Mouse (Mus musculus): ENCODE results near the gene Dmtf1. TPM values are rescaled to one million over a fixed set of nuclear protein-coding genes. Genes with fewer than 3 reads are reported as not detected.

Dmtf1 gene
- polyA plus RNA-seq, 1 experiment from 2014 or later, result 76.0 TPM

DNA sequence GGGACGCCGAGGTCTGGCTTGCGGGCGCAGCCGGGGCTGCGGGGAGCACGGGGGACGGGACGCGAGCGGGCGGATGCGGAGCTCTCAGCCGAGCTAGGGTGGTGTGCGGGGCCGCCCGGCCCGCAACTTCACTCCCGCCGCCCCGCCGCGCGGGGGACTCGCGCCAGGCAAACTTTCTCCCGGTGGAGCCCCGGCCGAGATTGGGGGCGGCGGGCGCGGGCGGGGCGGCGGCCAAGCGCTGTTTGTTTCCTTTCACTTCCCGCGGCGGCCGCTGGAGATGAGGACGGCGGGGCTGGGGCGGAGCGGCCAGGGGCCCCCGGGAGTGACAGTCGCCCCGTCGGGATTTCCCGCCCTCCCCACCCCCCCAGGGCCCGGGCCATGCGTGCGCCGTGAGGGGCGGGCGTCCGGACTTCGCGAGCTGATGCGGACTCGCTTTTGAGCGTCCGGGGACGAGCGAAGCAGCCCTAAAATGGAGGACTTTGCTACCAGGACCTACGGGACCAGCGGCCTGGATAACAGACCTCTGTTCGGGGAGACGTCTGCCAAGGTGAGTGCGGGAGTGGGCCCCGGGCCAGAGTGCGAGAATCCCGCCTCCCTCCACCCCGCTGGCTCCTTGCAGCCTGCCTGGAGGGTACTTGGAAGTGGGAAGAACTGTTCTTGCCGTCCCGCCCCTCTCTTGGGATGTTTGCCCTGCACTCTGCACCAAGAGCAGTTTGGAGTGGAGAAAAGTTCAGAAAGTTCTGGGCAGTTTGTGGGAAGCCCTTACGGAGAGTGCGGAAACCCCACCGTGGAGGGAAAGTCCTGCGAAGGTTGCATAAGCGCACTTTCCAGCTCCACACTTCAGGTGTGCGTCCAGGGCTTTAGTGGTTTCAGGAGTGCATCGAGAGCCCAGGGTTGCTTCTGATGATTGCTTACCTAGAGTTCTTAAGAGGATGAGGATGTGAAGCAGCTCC is 60.5 kb downstream of the Dmtf1 start:
- Histone ChIP-seq H3K4me1 (ENCODE audit: control insufficient read depth, insufficient read depth, low read length) (peaks cover 3% of the 10 kb centered on the region), H3K4me2 (peak overlapping the region; percentile 76), H3K36me3 (ENCODE audit: control insufficient read depth, insufficient read depth, low read length) (no peaks in the 10 kb centered on the region), H3K27me3 (ENCODE audit: control insufficient read depth, insufficient read depth, low read length) (peaks cover 5% of the 10 kb centered on the region; the same call in 1 of the 2 replicates), H3K9ac (ENCODE audit: low read length) (peak overlapping the region; percentile 79), H3K27ac (ENCODE audit: low read depth, low read length) (no peak overlapping the region), H3K4me3 (ENCODE audit: low read depth, low read length) (peak overlapping the region; percentile 62), H3K9me3 (ENCODE audit: control insufficient read depth, low read length) (no peaks in the 10 kb centered on the region; the same call in 1 of the 2 replicates)
- DNase-seq (ENCODE audit: low spot score, missing footprints), result peak; percentile 94
- WGBS, result 1% methylated on average over 75 of the region's 83 CpGs
- ATAC-seq (ENCODE audit: low FRiP score), result peak; percentile 85

DNA sequence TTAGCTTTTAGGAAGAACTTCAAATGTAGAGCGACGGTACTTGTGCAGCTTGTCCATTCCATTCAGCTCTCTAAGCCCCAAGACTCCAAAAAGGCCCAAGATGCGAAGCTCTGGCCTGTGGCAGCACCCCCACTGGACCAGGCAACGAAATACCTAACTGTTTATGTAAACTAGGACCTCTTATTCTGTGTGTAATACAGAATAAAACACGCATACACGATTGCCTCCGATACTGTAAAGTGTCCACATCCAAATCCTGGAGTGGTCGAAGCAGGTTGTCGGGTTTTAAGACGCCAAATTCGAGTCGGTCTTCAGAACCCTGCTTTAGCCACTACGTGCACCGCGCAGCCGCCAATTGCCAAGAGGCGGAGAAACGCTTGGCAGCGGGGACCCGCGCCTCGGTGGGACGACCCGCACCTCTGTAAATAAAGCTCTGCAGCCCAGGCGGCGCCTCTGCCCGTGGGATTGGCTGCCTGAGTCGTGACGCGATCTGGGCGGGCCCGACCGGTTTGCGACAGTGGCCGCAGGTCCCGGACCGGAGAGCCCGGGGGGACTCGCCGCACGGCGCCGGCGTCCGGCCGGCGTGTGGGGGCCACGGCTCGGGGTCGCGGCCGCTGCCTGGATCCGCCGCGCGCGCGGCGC is 61.2 kb downstream of the Dmtf1 start, which contains the start of gene Tmem243:
Tmem243 (plus strand) TSS at position 462 of the 642 bp plus-strand sequence.
- peak; percentile 97 for DNase-seq (ENCODE audit: low spot score, missing footprints)
- Histone ChIP-seq H3K4me1 (ENCODE audit: control insufficient read depth, insufficient read depth, low read length) (peaks cover 3% of the 10 kb centered on the region), H3K36me3 (ENCODE audit: control insufficient read depth, insufficient read depth, low read length) (no peaks in the 10 kb centered on the region), H3K27me3 (ENCODE audit: control insufficient read depth, insufficient read depth, low read length) (peaks cover 5% of the 10 kb centered on the region; the same call in 1 of the 2 replicates), H3K4me2 (peak within 1 kb of the TSS; percentile 76), H3K4me3 (ENCODE audit: low read depth, low read length) (peak within 1 kb of the TSS; percentile 62), H3K27ac (ENCODE audit: low read depth, low read length) (no peak within 1 kb of the TSS), H3K9me3 (ENCODE audit: control insufficient read depth, low read length) (no peaks in the 10 kb centered on the region; the same call in 1 of the 2 replicates), H3K9ac (ENCODE audit: low read length) (peak within 1 kb of the TSS; percentile 79)
- ATAC-seq (ENCODE audit: low FRiP score), result peak; percentile 99
- WGBS, result under 1% methylated on average over 59 of the region's 59 CpGs

DNA sequence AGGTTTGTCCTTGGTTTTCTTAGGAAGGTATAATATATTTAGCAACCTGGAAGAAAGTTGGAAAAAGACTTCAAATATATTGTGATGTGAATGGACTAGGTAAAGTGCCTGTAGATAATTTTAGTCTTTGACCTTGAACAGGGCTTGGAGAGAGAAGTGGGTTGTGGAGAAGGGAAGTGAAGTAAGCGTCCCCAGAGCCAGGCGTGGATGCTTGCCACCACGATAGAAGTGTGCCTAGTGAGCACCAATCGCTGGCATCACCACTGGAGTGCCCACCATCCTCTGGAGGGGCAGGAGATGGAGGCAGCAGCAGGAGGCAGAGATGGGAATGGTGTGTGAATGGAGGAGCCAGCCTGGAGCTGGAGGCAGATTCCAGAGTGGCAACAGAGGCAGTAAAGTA is 68.1 kb downstream of the Dmtf1 start:
- DNase-seq (ENCODE audit: low spot score, missing footprints), result no peak
- Histone ChIP-seq H3K4me2 (no peak overlapping the region), H3K4me1 (ENCODE audit: control insufficient read depth, insufficient read depth, low read length) (no peaks in the 10 kb centered on the region), H3K27me3 (ENCODE audit: control insufficient read depth, insufficient read depth, low read length) (no peaks in the 10 kb centered on the region), H3K9me3 (ENCODE audit: control insufficient read depth, low read length) (no peaks in the 10 kb centered on the region; the same call in 1 of the 2 replicates), H3K4me3 (ENCODE audit: low read depth, low read length) (no peak overlapping the region), H3K27ac (ENCODE audit: low read depth, low read length) (no peak overlapping the region), H3K36me3 (ENCODE audit: control insufficient read depth, insufficient read depth, low read length) (no peaks in the 10 kb centered on the region), H3K9ac (ENCODE audit: low read length) (no peak overlapping the region)
- 87% methylated on average over 4 of the region's 4 CpGs for WGBS
- ATAC-seq (ENCODE audit: low FRiP score), result no peak

DNA sequence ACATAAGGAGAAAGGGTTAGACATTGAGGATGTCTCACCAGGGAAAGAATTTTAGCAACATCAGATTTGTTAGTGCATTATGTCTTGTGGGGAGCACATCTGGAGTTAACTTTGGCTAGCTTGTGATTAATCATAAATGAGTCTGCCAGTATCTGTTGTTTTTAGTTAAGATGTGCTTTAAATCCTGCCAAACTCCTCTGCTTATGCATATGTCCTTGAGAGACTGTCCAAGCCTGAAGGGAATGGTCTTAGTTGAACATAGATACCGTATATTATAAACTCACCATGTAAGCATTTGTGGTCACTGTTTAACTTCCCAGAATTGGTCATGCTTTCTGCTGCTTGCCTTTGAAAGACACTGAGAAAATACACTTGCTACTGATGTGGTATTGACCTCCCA is 68.9 kb downstream of the Dmtf1 start:
- Histone ChIP-seq H3K27ac (ENCODE audit: low read depth, low read length) (no peak overlapping the region), H3K9ac (ENCODE audit: low read length) (no peak overlapping the region), H3K4me1 (ENCODE audit: control insufficient read depth, insufficient read depth, low read length) (no peaks in the 10 kb centered on the region), H3K9me3 (ENCODE audit: control insufficient read depth, low read length) (no peaks in the 10 kb centered on the region; the same call in 1 of the 2 replicates), H3K4me2 (no peak overlapping the region), H3K27me3 (ENCODE audit: control insufficient read depth, insufficient read depth, low read length) (no peaks in the 10 kb centered on the region), H3K36me3 (ENCODE audit: control insufficient read depth, insufficient read depth, low read length) (no peaks in the 10 kb centered on the region), H3K4me3 (ENCODE audit: low read depth, low read length) (no peak overlapping the region)
- 91% methylated on average over 1 of the region's 1 CpGs for WGBS
- no peak for DNase-seq (ENCODE audit: low spot score, missing footprints)
- ATAC-seq (ENCODE audit: low FRiP score), result no peak

DNA sequence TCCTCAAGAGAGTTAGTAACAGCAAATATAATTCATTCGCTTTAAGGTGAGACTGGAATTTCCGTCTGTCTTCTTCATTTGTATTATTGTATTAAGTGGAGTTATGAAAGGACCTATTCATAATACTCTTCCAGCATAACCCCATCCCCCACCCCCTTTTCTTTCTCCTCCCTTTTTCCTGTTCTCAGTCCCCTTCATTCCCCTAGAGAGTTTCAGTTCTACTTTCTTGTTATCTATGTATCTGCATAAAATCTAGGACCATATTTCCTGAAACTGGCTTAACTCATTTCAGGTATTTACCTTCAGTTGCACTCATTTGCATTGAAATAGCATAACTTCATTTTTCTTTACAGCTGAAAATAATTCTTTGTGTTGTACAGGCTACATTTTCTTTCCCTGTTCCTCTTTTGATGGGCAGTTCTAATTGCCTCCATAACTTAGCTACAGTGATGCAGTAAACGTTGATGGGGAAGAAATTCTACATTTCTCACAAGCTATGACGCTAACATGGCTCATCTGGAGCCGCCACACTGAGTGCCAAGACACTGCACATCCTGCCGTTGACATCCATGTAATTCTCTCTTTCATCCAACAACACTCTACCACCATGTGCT is 71.0 kb downstream of the Dmtf1 start:
- H3K9me3 ChIP-seq (ENCODE audit: control insufficient read depth, low read length), result no peaks in the 10 kb centered on the region
- H3K4me1 ChIP-seq (ENCODE audit: control insufficient read depth, insufficient read depth, low read length), result no peaks in the 10 kb centered on the region
- H3K4me3 ChIP-seq (ENCODE audit: low read depth, low read length), result no peak overlapping the region
- ATAC-seq (ENCODE audit: low FRiP score), result no peak
- H3K27me3 ChIP-seq (ENCODE audit: control insufficient read depth, insufficient read depth, low read length), result no peaks in the 10 kb centered on the region
- no peak overlapping the region for H3K27ac ChIP-seq (ENCODE audit: low read depth, low read length)
- DNase-seq (ENCODE audit: low spot score, missing footprints), result no peak
- WGBS, result 86% methylated on average over 6 of the region's 6 CpGs
- no peak overlapping the region for H3K9ac ChIP-seq (ENCODE audit: low read length)
- no peaks in the 10 kb centered on the region for H3K36me3 ChIP-seq (ENCODE audit: control insufficient read depth, insufficient read depth, low read length)
- no peak overlapping the region for H3K4me2 ChIP-seq

DNA sequence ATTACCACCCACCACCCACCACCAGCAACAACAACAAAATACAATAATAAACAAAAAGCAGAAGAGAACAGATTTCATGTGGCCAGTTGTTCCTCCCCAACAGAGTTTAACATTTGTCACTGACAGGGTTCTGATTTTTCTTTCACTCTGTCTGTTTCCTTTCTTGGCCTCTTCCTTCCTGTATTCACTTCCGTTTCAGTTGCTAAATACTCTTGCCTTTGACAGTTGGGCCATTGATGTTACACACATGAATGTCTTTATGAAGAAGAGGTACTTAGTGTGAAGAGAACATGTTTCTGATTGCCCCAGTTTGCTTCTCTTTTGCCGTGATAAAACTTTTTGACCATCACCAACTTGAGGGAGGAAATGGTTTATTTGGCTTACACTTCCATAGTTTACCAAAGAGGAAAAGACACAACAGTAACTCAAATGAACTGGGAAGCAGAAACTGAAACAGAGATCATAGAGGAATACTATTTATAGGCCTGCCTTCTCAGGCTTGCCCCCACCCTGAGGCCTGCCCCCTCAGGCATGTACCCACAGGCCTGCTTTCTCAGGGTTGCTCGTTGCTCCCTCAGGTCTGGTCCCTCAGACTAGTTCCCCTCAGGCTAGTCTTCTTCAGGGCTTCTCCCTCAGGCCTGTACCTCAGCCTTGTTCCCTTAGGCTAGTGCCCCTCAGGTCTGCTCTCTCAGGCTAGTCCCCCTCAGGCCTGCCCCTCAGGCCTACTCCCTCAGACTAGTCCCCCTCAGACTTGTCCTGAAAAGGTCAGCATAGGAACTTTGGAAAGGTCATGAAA is 74.5 kb downstream of the Dmtf1 start:
- H3K9me3 ChIP-seq (ENCODE audit: control insufficient read depth, low read length), result no peaks in the 10 kb centered on the region
- H3K4me1 ChIP-seq (ENCODE audit: control insufficient read depth, insufficient read depth, low read length), result no peaks in the 10 kb centered on the region
- 85% methylated on average over 3 of the region's 3 CpGs for WGBS
- H3K27me3 ChIP-seq (ENCODE audit: control insufficient read depth, insufficient read depth, low read length), result no peaks in the 10 kb centered on the region
- no peak overlapping the region for H3K4me3 ChIP-seq (ENCODE audit: low read depth, low read length)
- no peak overlapping the region for H3K9ac ChIP-seq (ENCODE audit: low read length)
- H3K36me3 ChIP-seq (ENCODE audit: control insufficient read depth, insufficient read depth, low read length), result no peaks in the 10 kb centered on the region
- no peak overlapping the region for H3K4me2 ChIP-seq
- ATAC-seq (ENCODE audit: low FRiP score) (no peak; the same call in 1 of the 2 replicates), DNase-seq (ENCODE audit: low spot score, missing footprints) (no peak)
- H3K27ac ChIP-seq (ENCODE audit: low read depth, low read length), result no peak overlapping the region

DNA sequence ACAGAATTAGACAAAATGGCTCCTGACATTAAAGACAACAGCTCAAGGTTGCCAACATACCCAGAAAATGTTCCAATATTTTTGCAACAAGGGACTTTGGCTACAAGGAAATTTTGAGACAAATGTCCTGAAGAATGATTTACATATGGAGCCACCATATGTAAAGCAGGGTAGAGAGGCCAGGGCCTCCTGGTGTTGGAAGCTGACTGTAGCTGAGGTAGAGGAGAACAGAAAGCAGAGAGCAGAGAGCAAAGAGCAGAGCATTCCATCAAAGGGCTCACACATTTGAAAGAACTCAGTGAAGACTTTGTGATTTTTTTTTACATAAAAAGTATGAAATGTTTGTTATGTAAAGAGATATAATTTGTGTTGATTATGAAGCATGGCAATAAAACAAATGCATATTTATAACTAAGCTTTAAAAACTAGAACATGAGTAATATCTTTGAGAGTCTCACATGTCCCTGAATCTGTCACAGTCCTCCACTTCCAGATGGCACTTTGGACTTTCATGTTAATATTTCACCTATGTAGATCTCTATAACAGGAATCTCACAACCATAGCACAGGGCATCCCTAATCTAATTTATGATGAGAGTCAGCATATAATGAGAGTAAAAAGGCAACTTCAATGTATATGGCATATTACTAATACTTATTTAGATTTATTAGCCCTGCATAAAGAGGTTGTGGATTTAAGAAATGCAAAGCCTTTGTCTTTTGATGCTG is 81.6 kb downstream of the Dmtf1 start:
- DNase-seq (ENCODE audit: low spot score, missing footprints) (no peak), ATAC-seq (ENCODE audit: low FRiP score) (no peak)
- no peaks in the 10 kb centered on the region for H3K27me3 ChIP-seq (ENCODE audit: control insufficient read depth, insufficient read depth, low read length)
- no peaks in the 10 kb centered on the region for H3K36me3 ChIP-seq (ENCODE audit: control insufficient read depth, insufficient read depth, low read length)
- H3K9me3 ChIP-seq (ENCODE audit: control insufficient read depth, low read length), result no peaks in the 10 kb centered on the region
- H3K4me1 ChIP-seq (ENCODE audit: control insufficient read depth, insufficient read depth, low read length), result no peaks in the 10 kb centered on the region
- no peak overlapping the region for H3K4me3 ChIP-seq (ENCODE audit: low read depth, low read length)
- no peak overlapping the region for H3K9ac ChIP-seq (ENCODE audit: low read length)
- H3K4me2 ChIP-seq, result no peak overlapping the region
- no peak overlapping the region for H3K27ac ChIP-seq (ENCODE audit: low read depth, low read length)

Measured in midbrain, embryonic 11.5 days (tissue).